Mouse (Mus musculus) small intestine, adult 2 months (tissue): Measurements from ENCODE around the gene Klk1b4. TPM values are rescaled to one million over a fixed set of nuclear protein-coding genes. Genes with fewer than 3 reads are reported as not detected.
"Not testable (repeated sequence)": the region's sequence is repeated elsewhere in the genome, so short reads cannot be mapped to it uniquely, and the experiment has no call there.

ENCODE experiments used
- H3K27ac ChIP-seq: fragments of 200-500 bp; 2 replicates; pipeline ENCODE4 v1.5.1; 2012; ENCODE audit warnings: low read depth, low read length, control low read depth, inconsistent platforms; ENCODE audit not compliant: insufficient read depth
- H3K27me3 ChIP-seq: fragments of 200-500 bp; 2 replicates; pipeline ENCODE4 v1.6.1; 2012; ENCODE audit warnings: mild to moderate bottlenecking, moderate library complexity, low read length, inconsistent platforms; ENCODE audit not compliant: control insufficient read depth, insufficient read depth
- H3K36me3 ChIP-seq: fragments of 200-500 bp; 2 replicates; pipeline ENCODE4 v1.6.1; 2012; ENCODE audit warnings: mild to moderate bottlenecking, low read length, control low read depth, inconsistent platforms; ENCODE audit not compliant: control insufficient read depth, insufficient read depth
- H3K4me1 ChIP-seq: fragments of 200-500 bp; 2 replicates; pipeline ENCODE4 v1.6.1; 2012; ENCODE audit warnings: low read length, inconsistent platforms, mixed read lengths; ENCODE audit not compliant: control insufficient read depth, insufficient read depth, insufficient read length
- H3K4me3 ChIP-seq: fragments of 200-500 bp; 2 replicates; pipeline ENCODE4 v1.5.1; 2012; ENCODE audit warnings: low read depth, mild to moderate bottlenecking, control low read depth, inconsistent platforms, low read length, moderate library complexity
- CTCF ChIP-seq: fragments of 200-500 bp; IDR thresholded peaks from 2 replicates; pipeline ENCODE4 v1.5.1; 2012; ENCODE audit warnings: low read depth, mild to moderate bottlenecking, control low read depth, inconsistent platforms, low read length, moderate library complexity, mixed read lengths; ENCODE audit not compliant: insufficient replicate concordance, insufficient read length; ENCODE audit errors: extremely low read depth
- POLR2A ChIP-seq: fragments of 200-500 bp; IDR thresholded peaks from 2 replicates; pipeline ENCODE4 v1.6.1; 2012; ENCODE audit warnings: low read depth, mild to moderate bottlenecking, control low read depth, inconsistent platforms, low read length, moderate library complexity
- WGBS: fragments of 180-500 bp; shearing (Covaris S2); methylation state at CpG from one replicate; pipeline ENCODE4 v1.1.7; 2018; 5-methylcytosine and 5-hydroxymethylcytosine counted together
- polyA plus RNA-seq: library from polyadenylated mRNA; depleted of rRNA; stranded (reverse); fragments of >200 nt; gene quantifications from 2 replicates; pipeline ENCODE4 v1.2.3, GENCODE M21; 2012

Gene Klk1b4
- polyA plus RNA-seq, 1 experiment, result not detected

DNA sequence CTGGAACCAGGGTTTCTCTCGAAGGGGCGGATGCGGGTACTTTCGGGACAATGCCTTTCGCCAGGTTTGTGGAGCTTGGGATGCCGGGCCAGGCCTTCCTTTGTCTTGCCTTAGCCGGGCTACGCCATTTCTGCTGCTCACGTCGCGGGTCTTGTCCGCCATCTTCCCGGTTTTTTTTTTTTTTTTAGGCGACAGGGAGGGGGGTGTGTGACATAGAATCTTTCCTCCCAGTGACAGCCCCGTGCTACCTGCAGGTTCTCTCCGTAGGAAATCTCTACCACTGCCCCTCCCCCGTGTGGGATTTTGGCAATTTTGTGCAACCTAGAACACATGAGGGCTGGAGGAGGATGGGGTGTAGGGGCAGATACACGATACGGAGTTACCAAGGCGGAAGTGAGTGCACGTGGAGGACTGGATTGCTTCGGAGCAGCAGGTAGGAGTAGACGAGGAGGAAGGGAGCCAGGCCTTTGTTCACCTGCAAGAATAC, 39.8 kb downstream of the Klk1b4 start:
- WGBS, result under 1% methylated on average over 23 of the region's 23 CpGs
- TF ChIP-seq POLR2A (no peak), CTCF (no peak)
- H3K4me3 ChIP-seq, result peak overlapping the region; percentile 75
- peaks cover 5% of the 10 kb centered on the region for H3K4me1 ChIP-seq
- H3K27ac ChIP-seq, result peak overlapping the region; percentile 24; the same call in 1 of the 2 replicates
- no peaks in the 10 kb centered on the region for H3K27me3 ChIP-seq
- H3K36me3 ChIP-seq, result peaks cover 21% of the 10 kb centered on the region

- WGBS, result 65% methylated on average over 2 of the region's 2 CpGs
- peaks cover 30% of the 10 kb centered on the region for H3K36me3 ChIP-seq
- H3K4me1 ChIP-seq, result peaks cover 5% of the 10 kb centered on the region
- no peaks in the 10 kb centered on the region for H3K27me3 ChIP-seq
- TF ChIP-seq CTCF, result no peak
- no peak for TF ChIP-seq POLR2A
- H3K4me3 ChIP-seq, result no peak overlapping the region
- H3K27ac ChIP-seq, result no peak overlapping the region
Measured at GRCm38 (mm10) chr7:44247971-44248370, 40.7 kb downstream of the Klk1b4 start.

DNA sequence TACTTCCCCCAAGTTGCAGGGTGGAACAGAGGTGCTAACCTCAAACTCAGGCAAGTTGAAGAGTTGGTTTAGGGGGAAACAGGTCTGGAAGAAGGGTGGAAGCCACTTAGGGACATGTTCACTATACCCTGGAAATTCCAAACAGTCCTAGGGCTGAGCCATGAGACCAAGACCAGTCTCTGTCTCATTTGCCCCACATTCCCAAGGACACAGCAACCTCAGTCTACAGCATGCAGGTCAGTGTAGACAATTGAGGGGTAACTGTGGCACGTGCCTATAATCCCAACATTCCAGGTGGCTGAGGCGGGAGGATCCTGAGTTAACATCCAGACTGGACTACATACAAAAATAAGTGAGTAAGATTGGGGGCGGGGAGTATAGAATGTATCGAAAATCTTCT, 42.0 kb downstream of the Klk1b4 start:
- H3K36me3 ChIP-seq, result peaks cover 32% of the 10 kb centered on the region

DNA sequence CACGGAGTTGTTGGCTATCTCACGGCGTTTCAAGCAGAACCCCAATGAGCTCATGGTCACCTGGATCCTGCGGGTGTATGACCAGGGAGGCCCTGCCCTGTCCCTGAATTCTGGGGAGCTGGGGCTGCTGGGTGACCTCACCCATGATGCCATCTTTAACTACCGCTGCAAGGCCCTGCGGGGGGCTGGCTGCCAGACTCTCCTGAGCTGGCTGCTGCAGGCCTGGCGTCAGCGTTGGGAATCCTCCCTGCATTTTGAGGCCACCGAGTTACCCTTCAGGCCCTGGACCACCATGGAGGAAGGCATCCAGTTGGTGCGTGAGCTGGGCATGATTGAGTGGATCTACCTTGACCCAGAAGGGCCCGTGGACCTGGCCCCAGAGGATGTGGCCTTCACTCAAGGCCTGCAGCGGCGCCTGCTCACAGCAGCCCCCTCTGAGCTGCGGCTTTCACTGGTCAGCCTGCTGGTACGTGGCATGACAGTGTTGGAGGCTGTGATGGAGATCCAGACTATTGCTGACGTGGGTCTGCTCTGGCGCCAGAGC, 43.6 kb downstream of the Klk1b4 start:
- not testable (repeated sequence) for H3K4me3 ChIP-seq, H3K27me3 ChIP-seq, H3K27ac ChIP-seq, H3K4me1 ChIP-seq
- H3K36me3 ChIP-seq, result peaks cover 32% of the 10 kb centered on the region
- 85% methylated on average over 17 of the region's 17 CpGs for WGBS

More for the DNA sequence above, 42.0 kb downstream of the Klk1b4 start:
- no peaks in the 10 kb centered on the region for H3K27me3 ChIP-seq
- no peak overlapping the region for H3K27ac ChIP-seq
- peaks cover 5% of the 10 kb centered on the region for H3K4me1 ChIP-seq
- no peak for TF ChIP-seq POLR2A
- TF ChIP-seq CTCF, result no peak
- 84% methylated on average over 4 of the region's 4 CpGs for WGBS
- no peak overlapping the region for H3K4me3 ChIP-seq

GRCm38 (mm10) chr7:44253023-44253616, 45.9 kb downstream of the Klk1b4 start:
- H3K27me3 ChIP-seq, result no peaks in the 10 kb centered on the region
- WGBS, result 70% methylated on average over 15 of the region's 15 CpGs
- peaks cover 32% of the 10 kb centered on the region for H3K36me3 ChIP-seq
- no peak overlapping the region for H3K27ac ChIP-seq
- no peaks in the 10 kb centered on the region; the same call in 1 of the 2 replicates for H3K4me1 ChIP-seq
- no peak overlapping the region for H3K4me3 ChIP-seq
- TF ChIP-seq POLR2A, result no peak
- TF ChIP-seq CTCF, result no peak

GRCm38 (mm10) chr7:44254930-44255329, 47.7 kb downstream of the Klk1b4 start:
- H3K27me3 ChIP-seq, result no peaks in the 10 kb centered on the region
- no peaks in the 10 kb centered on the region; the same call in 1 of the 2 replicates for H3K4me1 ChIP-seq
- WGBS, result 67% methylated on average over 6 of the region's 6 CpGs

GRCm38 (mm10) chr7:44257278-44257677, 50.0 kb downstream of the Klk1b4 start, which contains the start of gene Acp4:
Gene Acp4 (minus strand): TSS chr7:44257378.
- Histone ChIP-seq H3K36me3 (peaks cover 8% of the 10 kb centered on the region), H3K4me3 (no peak within 1 kb of the TSS), H3K4me1 (no peaks in the 10 kb centered on the region), H3K27me3 (no peaks in the 10 kb centered on the region), H3K27ac (no peak within 1 kb of the TSS)
- no peak for TF ChIP-seq POLR2A
- TF ChIP-seq CTCF, result no peak
- 74% methylated on average over 4 of the region's 4 CpGs for WGBS

More at GRCm38 (mm10) chr7:44254930-44255329, 47.7 kb downstream of the Klk1b4 start:
- no peak for TF ChIP-seq POLR2A
- TF ChIP-seq CTCF, result no peak
- Histone ChIP-seq H3K27ac (no peak overlapping the region), H3K36me3 (peaks cover 20% of the 10 kb centered on the region), H3K4me3 (no peak overlapping the region)
